Mouse (Mus musculus) gastrocnemius, adult 2 months (tissue): Measurements from ENCODE around the gene Nrcam. TPM values are rescaled to one million over a fixed set of nuclear protein-coding genes. Genes with fewer than 3 reads are reported as not detected.

Experiments
- DNase-seq: peaks from one replicate; pipeline ENCODE4 v3.0.0; 2022
- H3K27ac ChIP-seq: fragments of 200-600 bp; 2 replicates; pipeline ENCODE4 v1.8.1; 2022; ENCODE audit warnings: mild to moderate bottlenecking
- H3K4me3 ChIP-seq: fragments of 200-600 bp; 2 replicates; pipeline ENCODE4 v1.8.1; 2022; ENCODE audit warnings: mild to moderate bottlenecking, moderate library complexity
- CTCF ChIP-seq: fragments of 200-600 bp; IDR thresholded peaks from 2 replicates; pipeline ENCODE4 v1.8.1; 2022; ENCODE audit warnings: antibody characterized with exemption, mild to moderate bottlenecking, moderate library complexity
- intact Hi-C: fragments of 180-260 bp; cut with DNase I; formaldehyde crosslinking; loops from one replicate; pipeline ENCODE4 v1.15.1; 2025
- total RNA-seq, 2 experiments: library from RNA; stranded (reverse); gene quantifications; 2 replicates each; pipeline ENCODE4 v1.2.3; 2021

Nrcam gene
- total RNA-seq, 2 experiments from 2014 or later, result 0.11 to 0.41 TPM

DNA sequence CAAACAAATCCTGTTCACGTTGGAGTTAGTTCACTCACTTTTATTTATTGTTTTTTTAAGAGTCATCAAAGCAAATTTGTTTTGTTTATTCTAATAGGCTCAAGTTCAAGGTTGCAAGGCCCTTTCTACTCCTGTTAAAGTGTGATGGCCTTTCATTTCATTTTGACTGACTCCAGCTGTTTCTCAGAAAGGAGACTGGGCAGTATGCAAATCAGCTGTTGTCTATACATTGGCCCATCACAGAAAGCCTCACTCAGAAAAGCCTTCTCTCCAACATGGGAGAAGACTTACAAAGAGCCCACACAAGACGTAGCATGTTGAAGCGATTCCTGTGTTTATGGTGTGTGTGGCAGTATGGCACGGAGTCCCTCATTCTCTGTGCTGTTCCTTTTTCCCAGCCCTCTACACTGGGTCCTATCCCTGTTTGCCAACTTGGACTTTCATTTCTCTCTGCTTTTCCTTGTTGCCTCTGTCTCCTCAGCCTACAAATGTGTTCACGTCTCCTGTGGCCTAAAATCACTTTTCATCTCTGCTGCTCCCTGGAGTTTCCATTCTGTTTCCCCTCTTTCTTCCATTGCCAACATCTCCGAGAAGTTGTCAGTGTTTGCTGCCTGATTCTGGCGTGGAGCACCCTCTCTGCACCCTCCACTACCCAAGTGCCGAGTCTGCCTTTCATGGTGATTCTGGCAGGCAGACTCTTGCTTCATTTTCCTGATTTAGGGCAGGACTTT lies 49.9 kb downstream of the Nrcam start:
- Histone ChIP-seq H3K27ac (no peak overlapping the region), H3K4me3 (no peak overlapping the region)
- TF ChIP-seq CTCF, result no peak
- intact Hi-C loops, result no loop called here
- DNase-seq, result no peak

DNA sequence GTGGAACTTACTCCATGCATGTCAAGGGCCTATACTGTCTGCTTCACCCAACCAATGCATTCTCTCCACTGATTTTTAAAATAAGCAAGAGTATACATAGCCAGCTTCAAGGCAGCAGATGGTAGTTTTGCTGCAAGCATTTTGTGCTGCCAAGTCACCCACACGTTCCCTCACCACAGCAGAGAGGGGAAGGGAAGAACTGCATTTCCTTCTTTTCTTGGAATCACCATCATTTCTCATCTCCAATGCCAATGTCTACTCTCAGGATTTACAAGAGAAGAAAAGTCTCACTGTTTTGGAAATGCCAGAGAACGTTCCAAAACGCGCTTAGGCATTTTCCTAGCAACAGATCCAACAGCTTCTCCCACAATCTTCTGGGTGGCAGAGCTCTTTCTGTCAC lies 52.1 kb downstream of the Nrcam start:
- TF ChIP-seq CTCF, result no peak
- Histone ChIP-seq H3K27ac (no peak overlapping the region), H3K4me3 (no peak overlapping the region)
- intact Hi-C loops, result no loop called here
- DNase-seq, result no peak

DNA sequence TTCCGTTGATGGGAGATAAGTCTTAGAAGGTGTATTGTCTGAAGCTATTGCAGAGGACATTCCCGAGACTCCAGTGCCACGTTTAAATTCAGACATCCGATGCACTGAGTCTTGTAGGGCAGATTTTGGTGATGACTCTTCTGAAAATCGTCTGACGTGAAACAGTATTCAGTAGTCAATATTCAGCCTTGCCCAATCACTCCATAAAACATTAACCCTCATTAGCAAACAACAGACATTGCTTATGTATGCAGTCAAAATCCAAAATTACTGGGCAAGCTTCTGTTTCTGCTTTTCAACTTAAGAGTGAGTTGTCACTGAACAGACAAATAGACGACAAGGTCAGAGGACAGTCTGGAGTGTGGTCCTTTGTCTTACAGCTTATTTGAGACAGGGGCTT lies 57.7 kb downstream of the Nrcam start:
- intact Hi-C loops, result no loop called here
- Histone ChIP-seq H3K4me3 (no peak overlapping the region), H3K27ac (no peak overlapping the region)
- DNase-seq, result no peak
- TF ChIP-seq CTCF, result no peak

DNA sequence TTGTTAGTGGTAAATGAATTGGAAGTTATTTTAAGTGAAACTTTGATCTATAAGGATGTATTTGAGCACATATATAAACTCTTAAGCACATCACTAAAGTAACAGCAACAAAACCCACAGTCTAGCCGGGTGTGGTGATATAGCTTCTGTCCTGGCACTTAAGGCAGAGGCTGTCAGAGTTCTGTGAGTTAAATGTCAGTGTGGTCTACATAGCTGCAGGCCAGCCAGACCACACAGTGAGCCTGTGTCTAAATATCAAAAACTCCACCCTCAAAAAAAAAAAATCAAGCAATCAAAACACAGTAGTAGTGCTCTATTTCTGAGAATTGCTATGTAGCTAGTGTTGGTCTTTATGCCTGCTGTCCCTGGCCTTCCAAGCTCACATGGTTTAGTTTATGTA lies 59.5 kb downstream of the Nrcam start:
- H3K27ac ChIP-seq, result no peak overlapping the region
- intact Hi-C loops, result no loop called here

DNA sequence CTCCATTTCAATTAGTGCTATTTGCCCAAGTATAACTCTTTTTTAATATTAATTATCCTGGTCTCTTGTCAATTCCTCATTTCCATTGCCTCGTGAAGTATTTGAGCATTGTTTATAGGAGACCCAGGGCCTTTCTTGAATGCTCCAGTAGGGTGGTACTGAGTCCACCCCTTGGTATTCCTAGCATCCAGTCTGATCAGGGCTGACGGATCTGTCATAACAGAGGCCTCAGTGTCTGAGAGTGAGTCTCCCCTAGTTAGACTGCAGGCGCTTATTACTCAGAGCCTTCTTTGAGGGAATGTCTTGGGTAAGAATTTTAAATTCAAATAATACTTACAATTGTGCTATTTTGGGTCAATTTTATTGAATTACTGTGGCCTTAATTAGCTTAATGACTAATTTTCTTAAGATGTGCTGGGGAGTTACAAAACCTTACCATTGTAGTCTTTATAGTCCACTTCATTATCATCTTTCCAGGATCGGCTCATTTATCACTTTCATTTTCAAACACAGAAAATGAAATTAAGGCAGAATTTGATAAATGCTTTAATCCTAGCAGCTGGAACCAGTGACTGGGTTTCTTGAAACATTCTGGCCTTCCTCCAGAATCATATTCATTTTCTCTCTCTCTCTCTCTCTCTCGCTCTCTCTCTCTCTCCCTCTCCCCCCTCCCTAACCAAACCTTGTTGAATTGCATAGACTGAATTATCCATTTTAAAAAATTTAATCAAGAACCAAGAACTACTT lies 61.9 kb downstream of the Nrcam start:
- DNase-seq, result no peak
- no peak overlapping the region for H3K27ac ChIP-seq
- intact Hi-C loops, result no loop called here
- H3K4me3 ChIP-seq, result no peak overlapping the region
- no peak for TF ChIP-seq CTCF

More for the DNA sequence above, 59.5 kb downstream of the Nrcam start:
- no peak overlapping the region for H3K4me3 ChIP-seq
- no peak for DNase-seq
- no peak for TF ChIP-seq CTCF

DNA sequence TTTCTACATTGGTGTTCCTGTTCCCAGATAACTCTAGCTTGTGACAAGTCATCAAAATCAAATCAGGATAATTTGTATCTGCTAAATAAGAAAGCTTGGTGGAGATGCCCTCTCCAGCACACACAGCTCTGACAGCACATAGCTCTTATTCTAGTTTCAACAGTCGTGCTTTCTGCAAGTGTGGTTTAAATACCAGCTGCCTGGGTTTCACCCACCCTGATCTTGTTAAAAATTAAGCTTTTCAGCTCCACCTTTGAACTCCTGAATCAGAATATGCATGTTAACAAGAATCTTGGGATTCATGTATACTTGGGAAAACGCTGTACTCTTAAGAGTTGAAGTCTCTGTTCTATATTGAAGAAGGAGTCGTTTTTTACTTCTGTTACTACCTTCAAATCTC lies 66.2 kb downstream of the Nrcam start:
- TF ChIP-seq CTCF, result no peak
- DNase-seq, result no peak
- intact Hi-C loops, result no loop called here
- Histone ChIP-seq H3K27ac (no peak overlapping the region), H3K4me3 (no peak overlapping the region)

DNA sequence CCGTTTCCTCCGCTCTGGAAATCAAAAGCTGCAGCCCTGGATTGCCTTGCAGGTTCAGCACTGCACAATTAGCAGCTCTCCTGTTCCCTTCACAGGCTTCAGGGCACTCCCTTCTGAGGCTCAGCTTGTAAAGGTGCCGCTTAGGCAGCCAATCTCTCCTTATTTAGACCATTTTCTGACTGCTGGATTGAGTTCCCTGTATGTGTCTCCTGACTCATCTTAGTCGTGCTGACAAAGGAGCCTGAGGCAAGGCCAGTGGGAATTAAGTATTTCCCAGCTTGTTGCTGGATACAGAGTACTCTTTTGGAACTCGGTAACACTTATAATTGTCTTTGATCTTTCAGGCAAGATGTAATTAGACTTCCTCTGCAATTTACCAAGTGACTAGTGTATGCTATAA lies 69.1 kb downstream of the Nrcam start:
- intact Hi-C loops, result no loop called here
- no peak overlapping the region for H3K4me3 ChIP-seq
- no peak for TF ChIP-seq CTCF
- no peak for DNase-seq
- H3K27ac ChIP-seq, result no peak overlapping the region

DNA sequence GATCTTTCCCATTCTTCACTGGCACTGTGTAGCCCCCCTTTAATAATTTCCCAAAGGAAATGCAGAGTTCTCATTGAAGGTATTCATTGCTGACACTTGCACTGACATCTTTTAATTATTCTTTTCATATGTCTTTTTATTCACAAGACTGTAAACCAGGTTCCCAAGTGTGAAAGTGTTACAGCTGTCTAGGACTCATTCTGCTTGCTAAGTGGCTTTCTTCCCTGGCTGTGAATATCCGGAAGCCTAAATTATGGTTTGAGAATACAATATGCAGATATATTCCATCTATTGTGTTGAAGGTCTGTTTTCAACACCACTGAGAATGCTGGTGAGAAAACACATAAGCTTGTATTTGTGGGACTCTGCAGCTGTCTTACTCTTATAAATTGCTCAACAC lies 73.4 kb downstream of the Nrcam start:
- Histone ChIP-seq H3K4me3 (no peak overlapping the region), H3K27ac (no peak overlapping the region)
- TF ChIP-seq CTCF, result no peak
- intact Hi-C loops, result no loop called here
- DNase-seq, result no peak

DNA sequence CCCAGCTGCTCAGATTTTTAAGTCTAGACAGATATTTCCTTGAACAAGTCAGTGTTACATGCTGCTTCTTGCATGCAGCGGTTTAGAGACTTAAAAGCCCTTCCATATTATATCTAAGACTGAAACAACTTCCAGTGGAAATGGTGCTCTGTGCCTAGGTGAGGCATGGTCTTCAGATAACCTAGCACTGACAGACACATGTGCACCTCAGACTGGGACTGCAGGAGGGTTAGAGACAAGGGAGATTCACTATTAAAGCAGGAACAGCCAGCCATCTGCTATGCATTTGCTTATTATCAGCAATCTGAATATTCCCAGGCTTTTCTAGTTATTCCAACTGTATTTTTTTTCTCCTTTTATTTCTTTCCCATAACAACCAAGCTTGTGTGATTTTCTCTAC lies 74.6 kb downstream of the Nrcam start:
- TF ChIP-seq CTCF, result no peak
- DNase-seq, result no peak
- intact Hi-C loops, result no loop called here
- no peak overlapping the region for H3K27ac ChIP-seq
- H3K4me3 ChIP-seq, result no peak overlapping the region

DNA sequence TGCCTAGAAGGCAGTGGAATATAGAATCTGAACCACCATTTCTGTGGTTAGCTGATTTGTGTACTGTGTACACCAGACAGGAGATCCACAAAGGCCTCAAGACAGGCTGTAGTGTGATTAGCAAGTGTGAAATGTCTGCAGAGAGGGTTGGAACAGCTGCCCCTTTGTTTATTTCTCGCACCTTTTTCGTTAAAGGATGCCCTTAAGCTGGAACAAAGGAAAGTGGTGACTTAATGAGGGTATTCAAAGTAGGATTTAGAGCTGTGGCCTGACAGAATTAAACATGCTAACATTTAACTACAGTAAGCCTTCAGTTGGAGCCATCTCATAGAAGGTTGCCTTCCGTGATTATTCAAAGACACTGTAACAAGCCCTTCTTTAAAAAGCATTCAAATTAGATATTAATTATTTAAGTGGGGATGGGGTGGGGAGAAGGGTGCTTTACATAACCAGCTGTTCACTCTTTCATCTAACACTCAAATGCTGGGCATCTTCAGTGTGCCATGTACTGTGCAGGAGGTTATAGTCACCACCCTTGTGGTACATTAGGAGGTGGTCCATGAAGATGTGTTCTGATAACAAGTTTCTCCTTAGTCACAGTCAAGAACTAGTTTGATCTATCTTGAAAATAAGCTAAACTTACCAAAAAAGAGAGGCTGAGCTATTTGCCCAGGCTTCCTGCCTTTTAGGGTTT lies 75.2 kb downstream of the Nrcam start:
- H3K4me3 ChIP-seq, result no peak overlapping the region
- intact Hi-C loops, result no loop called here
- no peak for DNase-seq
- TF ChIP-seq CTCF, result no peak
- H3K27ac ChIP-seq, result no peak overlapping the region

DNA sequence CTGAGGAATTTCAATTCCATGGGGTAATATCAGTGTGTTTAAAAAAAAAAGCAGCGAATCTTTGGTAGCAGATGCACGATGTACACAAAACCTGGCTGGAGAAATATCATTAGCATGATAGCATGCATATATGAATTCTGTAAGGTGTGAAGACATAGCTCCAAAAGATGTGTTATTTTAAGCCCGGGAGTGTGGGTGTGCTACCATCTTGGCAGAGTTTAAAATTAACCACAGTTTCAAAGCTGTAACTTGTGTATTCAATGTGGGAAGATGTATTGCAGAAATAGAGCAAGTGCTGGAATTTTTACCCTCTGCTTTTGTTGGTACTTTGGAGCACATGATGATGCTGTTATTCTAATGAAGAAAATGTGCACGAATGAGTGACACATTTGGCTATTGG lies 81.1 kb downstream of the Nrcam start:
- no peak overlapping the region for H3K27ac ChIP-seq
- DNase-seq, result no peak
- intact Hi-C loops, result no loop called here
- no peak for TF ChIP-seq CTCF
- H3K4me3 ChIP-seq, result no peak overlapping the region

DNA sequence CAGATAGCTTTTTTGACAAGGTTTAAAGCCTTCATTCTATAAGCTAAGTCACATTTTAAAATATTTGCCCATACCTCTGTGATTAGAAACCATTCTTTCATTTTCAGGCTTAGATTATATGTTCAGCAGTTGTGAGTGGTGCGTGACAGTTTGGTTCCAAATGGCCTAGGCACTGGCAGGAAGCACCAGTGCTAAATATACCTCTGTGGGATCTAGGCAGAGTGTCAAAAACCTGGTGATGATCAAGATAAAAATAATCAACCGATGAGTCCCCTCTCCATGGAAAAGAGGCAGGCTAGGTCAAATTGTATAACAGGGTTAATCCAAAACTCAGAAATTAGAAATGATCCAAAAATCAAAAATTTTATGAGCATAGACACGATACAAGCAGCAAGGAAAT lies 82.3 kb downstream of the Nrcam start:
- intact Hi-C loops, result no loop called here
- peak; percentile 21 for DNase-seq
- H3K27ac ChIP-seq, result peak overlapping the region; percentile 56; the same call in 1 of the 2 replicates
- H3K4me3 ChIP-seq, result no peak overlapping the region
- TF ChIP-seq CTCF, result no peak

DNA sequence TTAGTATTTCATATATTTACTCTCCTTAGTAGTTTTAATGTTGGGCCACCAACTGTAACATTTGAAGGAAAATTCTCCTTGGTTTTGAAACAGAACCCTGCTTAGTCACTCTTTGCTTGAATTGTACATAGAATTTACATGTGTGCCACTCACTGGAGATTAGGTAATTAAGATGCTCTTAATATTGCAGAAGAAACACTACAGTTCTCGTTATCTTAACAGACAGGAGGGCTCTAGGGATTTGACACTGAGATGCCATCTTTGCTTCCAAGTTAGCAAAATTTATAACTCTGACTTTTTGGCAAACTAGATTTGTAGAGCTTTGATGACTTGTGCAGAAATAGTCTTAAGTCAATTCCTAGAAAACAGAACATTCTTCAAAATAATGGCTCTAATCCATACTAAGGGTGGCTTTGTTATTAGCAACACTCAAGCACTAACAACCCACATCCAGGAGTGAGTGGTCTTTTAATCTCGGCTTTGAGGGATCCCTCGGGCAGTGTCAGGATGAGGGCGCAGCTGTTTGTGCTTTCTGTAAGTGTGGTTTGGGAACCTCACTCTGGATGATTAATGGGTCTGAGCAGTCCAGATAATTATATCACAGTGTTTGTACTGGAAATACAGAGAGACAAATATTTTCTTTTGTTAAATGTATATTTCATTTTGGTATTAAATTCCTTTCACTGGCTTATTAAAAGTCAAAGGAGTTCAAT lies 93.6 kb downstream of the Nrcam start:
- H3K27ac ChIP-seq, result no peak overlapping the region
- H3K4me3 ChIP-seq, result no peak overlapping the region
- TF ChIP-seq CTCF, result no peak
- intact Hi-C loops, result no loop called here
- DNase-seq, result no peak
